Mouse (Mus musculus) stomach, embryonic 16.5 days (tissue): ENCODE results near the gene Anapc13. TPM values are rescaled to one million over a fixed set of nuclear protein-coding genes. Genes with fewer than 3 reads are reported as not detected.
A peak's percentile ranks its signal among the peaks of the same experiment; 100 is the strongest.

Experiments used
- ATAC-seq: fragments of 200-750 bp; cut with Nextera tagmentation; 2 replicates; pipeline ENCODE4 v1.8.0; 2017; ENCODE audit warnings: moderate number of reproducible peaks, moderate TSS enrichment; ENCODE audit not compliant: insufficient read depth, low FRiP score
- H3K27ac ChIP-seq: fragments of 300-500 bp; sonication (generic); 2 replicates; pipeline ENCODE4 v1.5.1; 2014; ENCODE audit warnings: low read length
- H3K27me3 ChIP-seq: fragments of 300-500 bp; sonication (generic); 2 replicates; pipeline ENCODE4 v1.6.1; 2014; ENCODE audit warnings: low read length, control low read depth, mixed read lengths; ENCODE audit not compliant: control insufficient read depth, insufficient read depth
- H3K36me3 ChIP-seq: fragments of 300-500 bp; sonication (generic); 2 replicates; pipeline ENCODE4 v1.6.1; 2014; ENCODE audit warnings: low read length; ENCODE audit not compliant: control insufficient read depth, insufficient read depth
- H3K4me1 ChIP-seq: fragments of 300-500 bp; sonication (generic); 2 replicates; pipeline ENCODE4 v1.6.1; 2014; ENCODE audit warnings: low read length, control low read depth, mixed read lengths; ENCODE audit not compliant: control insufficient read depth, insufficient read depth
- H3K4me2 ChIP-seq: fragments of 300-500 bp; sonication (generic); 2 replicates; pipeline ENCODE4 v1.6.1; 2014; ENCODE audit warnings: low read depth, low read length, mixed read lengths
- H3K4me3 ChIP-seq: fragments of 300-500 bp; sonication (generic); replicated peaks from 2 replicates; pipeline ENCODE4 v1.5.1; 2014; ENCODE audit warnings: mild to moderate bottlenecking, low read length
- H3K9ac ChIP-seq: fragments of 300-500 bp; sonication (generic); 2 replicates; pipeline ENCODE4 v1.6.1; 2014; ENCODE audit warnings: low read length
- H3K9me3 ChIP-seq: fragments of 300-500 bp; sonication (generic); replicated peaks from 2 replicates; pipeline ENCODE4 v1.6.1; 2016; ENCODE audit warnings: low read length, control low read depth; ENCODE audit not compliant: control insufficient read depth
- WGBS: fragments of 180-500 bp; shearing (Covaris S2); extraction: QIAGEN DNeasy Blood & Tissue Kit; methylation state at CpG from one replicate; pipeline ENCODE4 v1.1.7; 2014; 5-methylcytosine and 5-hydroxymethylcytosine counted together
- polyA plus RNA-seq: library from polyadenylated mRNA; unstranded; fragments of >200 nt; fragmentation: Nextera tagmentation; extraction: Ambion mirVana; gene quantifications from 2 replicates; pipeline ENCODE4 v1.2.1, GENCODE M21; 2015

Anapc13 gene
- polyA plus RNA-seq, 1 experiment from 2014 or later: 206 TPM

DNA sequence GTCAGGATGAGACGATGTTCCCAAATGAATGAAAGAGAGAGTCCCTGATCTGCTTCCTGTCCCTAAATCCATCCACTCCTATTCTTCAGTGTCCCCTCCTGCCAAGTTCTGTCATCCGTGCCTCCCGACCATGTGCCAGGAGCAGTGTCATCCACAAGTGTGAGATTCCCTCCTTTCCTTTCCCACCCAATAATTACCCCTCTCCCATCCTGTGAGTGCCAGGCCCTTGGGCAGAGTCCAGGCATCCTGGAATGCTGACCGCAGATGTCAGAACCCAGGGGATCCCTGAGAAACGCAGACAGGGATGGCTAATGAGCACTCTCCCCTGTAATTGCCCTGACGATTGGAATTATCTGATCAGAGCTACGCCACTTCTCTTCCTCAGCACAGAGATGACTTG, 24.5 kb downstream of the Anapc13 start:
- 27% methylated on average over 7 of the region's 7 CpGs for WGBS
- peak overlapping the region; percentile 67 for H3K27ac ChIP-seq
- 0 out of 2 replicates have a peak, but pooled peaks cover 2% of the 10 kb centered on the region for H3K9me3 ChIP-seq
- no peaks in the 10 kb centered on the region for H3K36me3 ChIP-seq
- H3K9ac ChIP-seq: 0 out of 2 replicates have a peak overlapping the region, but pooled peaks have one; percentile 24
- H3K4me1 ChIP-seq: peaks cover 19% of the 10 kb centered on the region
- ATAC-seq: no peak
- H3K4me3 ChIP-seq: no peak overlapping the region
- peak overlapping the region; percentile 28 for H3K4me2 ChIP-seq
- H3K27me3 ChIP-seq: no peaks in the 10 kb centered on the region

- H3K27me3 ChIP-seq: no peaks in the 10 kb centered on the region
- no peak overlapping the region for H3K4me2 ChIP-seq
- H3K4me3 ChIP-seq: no peak overlapping the region
- WGBS: 48% methylated on average over 6 of the region's 6 CpGs
- no peak for ATAC-seq
- no peaks in the 10 kb centered on the region for H3K36me3 ChIP-seq
- H3K9me3 ChIP-seq: 0 out of 2 replicates have a peak, but pooled peaks cover 2% of the 10 kb centered on the region
- no peak overlapping the region for H3K9ac ChIP-seq
- peaks cover 19% of the 10 kb centered on the region for H3K4me1 ChIP-seq
- no peak overlapping the region for H3K27ac ChIP-seq
These were observed 25.2 kb downstream of the Anapc13 start for GRCm38 (mm10) chr9:102651199-102651720.

DNA sequence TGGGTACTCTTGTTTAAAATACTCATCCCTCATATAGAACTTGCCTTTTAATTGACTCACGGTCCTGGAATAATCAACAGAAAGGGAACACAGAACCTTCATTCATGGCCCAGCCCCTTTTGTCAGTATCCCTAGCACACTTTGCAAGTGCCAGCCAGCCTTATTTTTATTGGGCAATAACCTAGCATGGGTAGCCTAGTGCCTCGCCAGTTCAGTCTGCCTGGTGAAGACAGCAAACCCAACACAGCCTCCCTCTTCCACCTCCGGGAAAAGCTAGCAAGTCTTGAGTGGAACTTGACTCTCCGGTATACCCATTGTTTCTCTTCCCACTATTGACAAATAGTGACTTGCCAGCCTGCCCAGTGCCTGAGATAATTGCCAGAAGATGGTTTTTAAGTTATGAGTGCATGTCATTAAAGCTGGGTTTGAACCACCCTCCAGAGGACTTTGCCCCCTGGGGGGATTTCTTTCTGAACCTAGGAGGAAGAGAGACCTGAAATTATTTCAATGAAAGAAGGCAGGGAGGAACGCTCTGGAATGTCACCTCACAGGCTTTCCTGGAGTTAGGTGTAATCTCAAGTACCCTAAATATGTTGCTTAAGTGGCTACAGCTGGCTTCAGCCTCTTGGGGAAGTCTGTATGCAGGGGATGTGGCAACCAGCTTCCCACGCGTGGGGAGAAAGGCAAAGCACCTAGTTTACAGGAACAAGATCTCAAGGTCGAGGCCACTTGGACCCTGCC, 30.4 kb downstream of the Anapc13 start:
- Histone ChIP-seq H3K4me3 (no peak overlapping the region), H3K27ac (no peak overlapping the region), H3K4me2 (no peak overlapping the region), H3K36me3 (no peaks in the 10 kb centered on the region), H3K9ac (no peak overlapping the region), H3K27me3 (no peaks in the 10 kb centered on the region), H3K9me3 (0 out of 2 replicates have a peak, but pooled peaks cover 2% of the 10 kb centered on the region), H3K4me1 (no peaks in the 10 kb centered on the region)
- 57% methylated on average over 8 of the region's 8 CpGs for WGBS
- ATAC-seq: no peak

- Histone ChIP-seq H3K4me2 (no peak overlapping the region), H3K4me3 (no peak overlapping the region), H3K4me1 (peaks cover 5% of the 10 kb centered on the region; the same call in 1 of the 2 replicates), H3K9me3 (no peaks in the 10 kb centered on the region), H3K36me3 (no peaks in the 10 kb centered on the region), H3K27me3 (peaks cover 11% of the 10 kb centered on the region), H3K9ac (no peak overlapping the region), H3K27ac (no peak overlapping the region)
- WGBS: 42% methylated on average over 6 of the region's 6 CpGs
- no peak for ATAC-seq
These were observed 42.0 kb downstream of the Anapc13 start for GRCm38 (mm10) chr9:102668115-102668514.

- Histone ChIP-seq H3K36me3 (no peaks in the 10 kb centered on the region), H3K9ac (no peak overlapping the region), H3K27ac (no peak overlapping the region), H3K9me3 (no peaks in the 10 kb centered on the region), H3K4me1 (peaks cover 5% of the 10 kb centered on the region; the same call in 1 of the 2 replicates), H3K4me3 (no peak overlapping the region), H3K4me2 (no peak overlapping the region), H3K27me3 (peaks cover 11% of the 10 kb centered on the region)
- ATAC-seq: no peak
- 84% methylated on average over 12 of the region's 12 CpGs for WGBS
These were observed 42.8 kb downstream of the Anapc13 start for GRCm38 (mm10) chr9:102668906-102669305.

DNA sequence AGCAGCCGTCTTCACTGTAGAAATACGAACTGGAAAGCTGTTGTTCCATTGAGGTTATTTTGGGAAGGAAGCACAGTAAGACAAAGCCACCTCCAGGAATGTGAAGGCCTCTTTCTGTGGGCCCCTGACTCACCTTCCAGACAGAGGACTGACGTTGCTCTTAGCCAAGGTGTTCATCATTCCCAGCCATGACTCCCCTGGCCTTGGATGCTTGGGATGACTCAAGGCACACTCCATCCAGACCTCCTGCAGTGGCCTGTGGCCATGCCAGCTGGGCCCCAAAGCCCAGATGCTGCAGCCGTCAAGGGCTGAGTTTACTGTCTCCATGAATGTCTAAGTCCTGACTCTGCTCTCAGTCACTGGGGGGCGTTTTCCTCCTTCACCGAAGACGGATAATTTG, 47.3 kb downstream of the Anapc13 start:
- ATAC-seq: no peak
- no peak overlapping the region for H3K4me2 ChIP-seq
- no peaks in the 10 kb centered on the region for H3K27me3 ChIP-seq
- H3K9ac ChIP-seq: no peak overlapping the region
- H3K4me1 ChIP-seq: peaks cover 5% of the 10 kb centered on the region; the same call in 1 of the 2 replicates
- no peaks in the 10 kb centered on the region for H3K36me3 ChIP-seq
- H3K9me3 ChIP-seq: no peaks in the 10 kb centered on the region
- WGBS: 58% methylated on average over 7 of the region's 7 CpGs
- no peak overlapping the region for H3K27ac ChIP-seq
- no peak overlapping the region for H3K4me3 ChIP-seq

- no peak overlapping the region for H3K9ac ChIP-seq
- ATAC-seq: peak; percentile 25; the same call in 1 of the 2 replicates
These were observed 49.8 kb downstream of the Anapc13 start for GRCm38 (mm10) chr9:102675922-102676321.

DNA sequence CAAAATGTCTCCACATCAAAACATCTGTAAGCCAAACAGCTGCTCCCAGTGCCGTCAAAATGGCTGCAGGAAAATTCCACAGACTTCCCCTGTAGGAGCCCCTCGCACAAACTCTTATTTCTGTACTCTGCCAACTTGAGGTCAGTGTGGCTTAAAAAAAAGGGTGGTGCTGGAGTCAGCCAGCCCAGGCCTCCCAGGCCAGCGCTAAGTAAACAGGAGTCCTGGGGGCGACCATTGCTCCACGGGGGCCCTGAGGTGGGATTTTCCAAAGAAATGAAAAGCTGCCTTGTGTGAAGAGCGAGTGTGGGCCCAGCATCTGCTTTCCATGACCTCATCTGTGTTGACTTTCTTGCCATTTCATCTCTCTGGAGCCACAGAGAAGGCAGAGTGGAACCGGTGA, 55.4 kb downstream of the Anapc13 start:
- no peaks in the 10 kb centered on the region for H3K9me3 ChIP-seq
- no peaks in the 10 kb centered on the region for H3K36me3 ChIP-seq
- H3K4me3 ChIP-seq: no peak overlapping the region
- no peaks in the 10 kb centered on the region for H3K27me3 ChIP-seq
- no peak overlapping the region for H3K9ac ChIP-seq
- no peak overlapping the region for H3K4me2 ChIP-seq
- 22% methylated on average over 7 of the region's 7 CpGs for WGBS
- ATAC-seq: peak; percentile 72
- H3K27ac ChIP-seq: peak overlapping the region; percentile 29
- peaks cover 6% of the 10 kb centered on the region; the same call in 1 of the 2 replicates for H3K4me1 ChIP-seq

More at GRCm38 (mm10) chr9:102675922-102676321, 49.8 kb downstream of the Anapc13 start:
- no peaks in the 10 kb centered on the region for H3K9me3 ChIP-seq
- peaks cover 5% of the 10 kb centered on the region; the same call in 1 of the 2 replicates for H3K4me1 ChIP-seq
- no peak overlapping the region for H3K27ac ChIP-seq
- 81% methylated on average over 5 of the region's 5 CpGs for WGBS
- no peaks in the 10 kb centered on the region for H3K36me3 ChIP-seq
- no peak overlapping the region for H3K4me3 ChIP-seq
- H3K27me3 ChIP-seq: no peaks in the 10 kb centered on the region
- no peak overlapping the region for H3K4me2 ChIP-seq
